Mouse (Mus musculus): ENCODE measurements around the gene Smarca2. TPM values are rescaled to one million over a fixed set of nuclear protein-coding genes. Genes with fewer than 3 reads are reported as not detected.

The Smarca2 gene
- 29.6 and 31.9 TPM in 2 replicates for polyA plus RNA-seq (2015; fragmentation: Nextera tagmentation; extraction: Ambion mirVana)

GRCm38 (mm10) chr19:26604755-26605300 lies at the start of gene Smarca2:
TSS of gene Smarca2 (plus strand) at chr19:26605050.
- Histone ChIP-seq H3K27ac (ENCODE audit: low read length) (peak within 1 kb of the TSS; percentile 96), H3K9me3 (replicated peaks; ENCODE audit: control insufficient read depth, low read length) (no peaks in the 10 kb centered on the region), H3K4me3 (ENCODE audit: low read length) (peak within 1 kb of the TSS; percentile 82), H3K36me3 (ENCODE audit: control insufficient read depth, insufficient read depth) (no peaks in the 10 kb centered on the region), H3K27me3 (ENCODE audit: control insufficient read depth, insufficient read depth, low read length) (no peaks in the 10 kb centered on the region), H3K4me2 (ENCODE audit: low read depth, low read length) (peak within 1 kb of the TSS; percentile 94), H3K4me1 (ENCODE audit: control insufficient read depth, insufficient read depth, low read length) (peaks cover 13% of the 10 kb centered on the region), H3K9ac (ENCODE audit: low read length) (peak within 1 kb of the TSS; percentile 84)
- ATAC-seq (replicated peaks; ENCODE audit: extremely low read depth, insufficient read depth, low FRiP score), result peak; percentile 93
- WGBS, result under 1% methylated on average over 45 of the region's 45 CpGs

DNA sequence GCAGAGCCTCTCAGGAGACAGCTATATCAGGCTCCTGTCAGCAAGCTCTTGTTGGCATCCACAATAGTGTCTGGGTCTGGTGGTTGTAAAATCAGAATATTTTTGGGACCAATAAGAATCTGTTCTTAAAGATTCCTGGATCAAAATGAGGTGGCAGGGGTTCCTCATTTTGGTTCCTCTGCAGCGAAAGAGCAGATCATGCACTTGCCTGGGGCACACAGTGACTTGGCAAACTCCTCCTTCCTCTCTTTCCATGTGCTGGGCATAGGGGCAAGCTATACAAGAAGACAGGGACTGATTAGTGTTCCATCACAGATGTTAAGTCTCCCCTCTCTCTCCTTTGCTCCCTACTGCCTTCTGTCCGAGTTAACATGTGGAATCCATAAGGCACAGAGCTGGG lies 40.0 kb upstream of the Smarca2 start:
- Histone ChIP-seq H3K9ac (ENCODE audit: low read length) (no peak overlapping the region), H3K4me2 (ENCODE audit: low read depth, low read length) (no peak overlapping the region), H3K4me3 (ENCODE audit: low read length) (no peak overlapping the region), H3K27me3 (ENCODE audit: control insufficient read depth, insufficient read depth, low read length) (no peaks in the 10 kb centered on the region), H3K9me3 (replicated peaks; ENCODE audit: control insufficient read depth, low read length) (no peaks in the 10 kb centered on the region), H3K4me1 (ENCODE audit: control insufficient read depth, insufficient read depth, low read length) (no peaks in the 10 kb centered on the region), H3K27ac (ENCODE audit: low read length) (no peak overlapping the region), H3K36me3 (ENCODE audit: control insufficient read depth, insufficient read depth) (no peaks in the 10 kb centered on the region)
- ATAC-seq (replicated peaks; ENCODE audit: extremely low read depth, insufficient read depth, low FRiP score), result no peak
- 73% methylated on average over 2 of the region's 2 CpGs for WGBS

DNA sequence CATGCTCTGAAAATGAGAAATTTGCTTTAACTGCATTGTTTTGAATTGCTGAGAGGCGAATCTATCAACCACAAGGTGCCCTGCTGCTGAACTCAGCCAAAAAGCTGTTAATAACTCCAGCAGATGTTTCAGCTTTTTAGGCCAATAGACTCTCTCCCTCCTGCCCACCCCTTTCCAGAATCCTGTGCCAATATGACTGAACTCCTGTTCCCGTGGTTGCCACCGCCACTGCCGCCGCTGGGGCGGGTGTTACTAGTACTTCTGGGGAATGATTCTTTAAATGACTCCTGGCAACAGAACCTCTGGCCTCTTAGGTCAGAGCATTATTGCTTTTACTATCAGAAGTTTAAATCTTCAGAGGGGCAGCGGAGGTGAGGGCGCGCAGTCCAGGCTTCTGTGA lies 38.7 kb upstream of the Smarca2 start:
- Histone ChIP-seq H3K27me3 (ENCODE audit: control insufficient read depth, insufficient read depth, low read length) (no peaks in the 10 kb centered on the region), H3K9ac (ENCODE audit: low read length) (no peak overlapping the region), H3K4me1 (ENCODE audit: control insufficient read depth, insufficient read depth, low read length) (no peaks in the 10 kb centered on the region), H3K27ac (ENCODE audit: low read length) (no peak overlapping the region), H3K36me3 (ENCODE audit: control insufficient read depth, insufficient read depth) (no peaks in the 10 kb centered on the region), H3K4me2 (ENCODE audit: low read depth, low read length) (no peak overlapping the region), H3K4me3 (ENCODE audit: low read length) (no peak overlapping the region), H3K9me3 (replicated peaks; ENCODE audit: control insufficient read depth, low read length) (no peaks in the 10 kb centered on the region)
- WGBS, result 78% methylated on average over 9 of the region's 9 CpGs
- no peak for ATAC-seq (replicated peaks; ENCODE audit: extremely low read depth, insufficient read depth, low FRiP score)

DNA sequence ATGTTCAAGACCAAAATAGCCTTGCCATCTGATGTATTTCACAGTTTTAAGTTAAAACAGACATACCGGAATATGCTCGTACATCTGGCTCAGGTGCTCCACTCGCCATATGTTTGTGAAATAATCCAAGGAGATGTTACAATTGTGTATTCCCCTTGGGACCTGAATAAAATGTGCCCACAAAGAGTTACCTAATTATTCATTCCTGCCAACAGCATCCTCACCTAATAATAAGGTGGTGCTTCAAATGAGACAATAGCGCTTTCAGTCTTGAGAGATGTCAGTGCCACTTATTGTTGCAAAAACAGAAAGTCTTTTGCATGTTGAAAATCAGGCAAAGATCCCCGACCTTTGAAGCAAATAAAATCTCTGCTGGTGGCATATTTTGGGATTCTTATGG lies 36.6 kb upstream of the Smarca2 start:
- H3K4me2 ChIP-seq (ENCODE audit: low read depth, low read length), result no peak overlapping the region
- no peaks in the 10 kb centered on the region for H3K27me3 ChIP-seq (ENCODE audit: control insufficient read depth, insufficient read depth, low read length)
- no peak for ATAC-seq (replicated peaks; ENCODE audit: extremely low read depth, insufficient read depth, low FRiP score)
- no peaks in the 10 kb centered on the region for H3K9me3 ChIP-seq (replicated peaks; ENCODE audit: control insufficient read depth, low read length)
- H3K27ac ChIP-seq (ENCODE audit: low read length), result no peak overlapping the region
- no peak overlapping the region for H3K4me3 ChIP-seq (ENCODE audit: low read length)
- no peaks in the 10 kb centered on the region for H3K36me3 ChIP-seq (ENCODE audit: control insufficient read depth, insufficient read depth)
- no peaks in the 10 kb centered on the region for H3K4me1 ChIP-seq (ENCODE audit: control insufficient read depth, insufficient read depth, low read length)
- 82% methylated on average over 5 of the region's 5 CpGs for WGBS
- no peak overlapping the region for H3K9ac ChIP-seq (ENCODE audit: low read length)

DNA sequence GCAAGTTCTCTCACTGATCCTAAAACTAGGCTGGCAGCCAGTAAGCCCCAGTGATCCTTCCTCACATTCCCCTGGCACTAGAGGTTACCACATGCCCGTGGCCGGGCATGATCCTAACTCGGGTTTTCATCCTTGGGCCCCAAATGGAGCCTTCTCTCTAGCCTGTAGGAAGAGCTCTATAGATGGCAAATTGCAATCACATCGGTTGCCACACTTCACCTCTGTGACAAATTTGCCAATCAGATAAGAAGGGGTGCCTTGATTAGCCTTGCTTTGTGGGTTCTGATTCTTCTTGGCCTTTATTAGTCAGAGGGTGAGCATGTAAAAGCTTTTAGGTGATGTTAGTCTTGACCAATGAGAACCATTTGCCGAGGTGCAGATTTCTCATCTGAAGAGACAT lies 35.9 kb upstream of the Smarca2 start:
- Histone ChIP-seq H3K4me2 (ENCODE audit: low read depth, low read length) (no peak overlapping the region), H3K9me3 (replicated peaks; ENCODE audit: control insufficient read depth, low read length) (no peaks in the 10 kb centered on the region), H3K27me3 (ENCODE audit: control insufficient read depth, insufficient read depth, low read length) (no peaks in the 10 kb centered on the region), H3K36me3 (ENCODE audit: control insufficient read depth, insufficient read depth) (no peaks in the 10 kb centered on the region), H3K4me3 (ENCODE audit: low read length) (no peak overlapping the region), H3K27ac (ENCODE audit: low read length) (no peak overlapping the region), H3K4me1 (ENCODE audit: control insufficient read depth, insufficient read depth, low read length) (no peaks in the 10 kb centered on the region), H3K9ac (ENCODE audit: low read length) (no peak overlapping the region)
- WGBS, result 84% methylated on average over 5 of the region's 5 CpGs
- no peak for ATAC-seq (replicated peaks; ENCODE audit: extremely low read depth, insufficient read depth, low FRiP score)

DNA sequence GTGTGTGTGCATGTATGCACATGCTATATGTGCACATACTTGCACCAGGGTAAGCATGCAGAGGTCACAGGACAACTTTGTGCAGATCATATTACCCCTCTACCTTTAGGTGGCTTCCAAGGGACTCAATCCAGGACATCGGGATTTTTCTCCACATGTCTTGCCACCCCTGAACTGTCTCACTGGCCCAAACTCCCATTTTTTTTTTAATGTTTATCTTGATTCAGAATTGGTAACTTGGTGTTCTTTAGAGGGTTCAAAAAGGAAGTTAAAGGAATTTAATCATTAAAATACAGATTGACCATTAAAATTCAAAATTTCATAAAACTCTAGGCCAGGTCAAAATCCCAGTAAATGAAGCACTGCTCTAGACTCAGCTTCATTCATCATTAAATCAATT lies 35.4 kb upstream of the Smarca2 start:
- no peak overlapping the region for H3K4me3 ChIP-seq (ENCODE audit: low read length)
- H3K4me2 ChIP-seq (ENCODE audit: low read depth, low read length), result no peak overlapping the region
- H3K9me3 ChIP-seq (replicated peaks; ENCODE audit: control insufficient read depth, low read length), result no peaks in the 10 kb centered on the region
- H3K27ac ChIP-seq (ENCODE audit: low read length), result no peak overlapping the region
- no peaks in the 10 kb centered on the region for H3K27me3 ChIP-seq (ENCODE audit: control insufficient read depth, insufficient read depth, low read length)
- H3K9ac ChIP-seq (ENCODE audit: low read length), result no peak overlapping the region
- no peak for ATAC-seq (replicated peaks; ENCODE audit: extremely low read depth, insufficient read depth, low FRiP score)
- 73% methylated on average over 1 of the region's 1 CpGs for WGBS
- H3K4me1 ChIP-seq (ENCODE audit: control insufficient read depth, insufficient read depth, low read length), result no peaks in the 10 kb centered on the region
- no peaks in the 10 kb centered on the region for H3K36me3 ChIP-seq (ENCODE audit: control insufficient read depth, insufficient read depth)

DNA sequence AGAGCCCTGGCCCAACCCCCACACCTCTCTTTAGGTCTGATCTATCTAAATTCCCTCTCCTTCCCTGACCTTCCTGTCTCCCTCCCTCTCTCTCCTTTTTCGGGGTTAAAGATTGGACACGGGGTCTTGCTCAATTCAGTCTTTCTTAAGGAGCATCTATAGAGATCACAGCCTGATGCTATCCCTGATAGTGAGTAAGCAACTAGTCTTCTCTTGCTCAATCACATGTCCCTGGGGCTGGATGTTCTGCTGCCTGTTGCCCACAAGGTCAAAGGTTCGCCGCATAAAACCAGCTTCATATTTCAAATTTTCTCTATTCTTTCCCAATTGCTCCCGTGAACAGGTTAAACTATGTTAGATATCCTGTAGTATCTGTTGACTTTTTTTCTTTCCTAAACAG lies 25.2 kb upstream of the Smarca2 start:
- H3K27ac ChIP-seq (ENCODE audit: low read length), result no peak overlapping the region
- no peak for ATAC-seq (replicated peaks; ENCODE audit: extremely low read depth, insufficient read depth, low FRiP score)
- H3K4me1 ChIP-seq (ENCODE audit: control insufficient read depth, insufficient read depth, low read length), result no peaks in the 10 kb centered on the region
- no peak overlapping the region for H3K4me3 ChIP-seq (ENCODE audit: low read length)
- H3K4me2 ChIP-seq (ENCODE audit: low read depth, low read length), result no peak overlapping the region
- H3K27me3 ChIP-seq (ENCODE audit: control insufficient read depth, insufficient read depth, low read length), result no peaks in the 10 kb centered on the region
- no peak overlapping the region for H3K9ac ChIP-seq (ENCODE audit: low read length)
- no peaks in the 10 kb centered on the region for H3K36me3 ChIP-seq (ENCODE audit: control insufficient read depth, insufficient read depth)
- no peaks in the 10 kb centered on the region for H3K9me3 ChIP-seq (replicated peaks; ENCODE audit: control insufficient read depth, low read length)
- WGBS, result 77% methylated on average over 5 of the region's 5 CpGs

DNA sequence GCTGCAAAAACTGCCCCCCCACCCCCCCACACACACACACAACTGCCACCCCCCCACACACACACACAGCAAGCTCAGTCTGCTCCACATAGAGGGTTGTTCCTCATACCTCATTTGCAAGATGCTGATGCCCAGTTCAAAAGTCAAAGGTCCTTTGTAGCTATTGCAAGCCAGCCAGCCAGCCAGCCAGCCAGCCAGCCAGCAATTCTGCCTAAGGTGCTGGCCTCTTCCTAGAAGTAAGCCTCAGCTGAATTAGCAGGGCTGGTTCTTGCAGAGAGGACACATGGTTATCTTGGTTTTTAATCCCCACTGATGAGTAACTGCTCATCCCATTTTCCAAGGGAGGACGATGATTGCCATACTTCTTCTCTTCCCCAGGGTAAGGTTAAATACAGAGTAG lies 24.8 kb upstream of the Smarca2 start:
- H3K9ac ChIP-seq (ENCODE audit: low read length), result no peak overlapping the region
- no peak overlapping the region for H3K4me2 ChIP-seq (ENCODE audit: low read depth, low read length)
- H3K9me3 ChIP-seq (replicated peaks; ENCODE audit: control insufficient read depth, low read length), result no peaks in the 10 kb centered on the region
- H3K36me3 ChIP-seq (ENCODE audit: control insufficient read depth, insufficient read depth), result no peaks in the 10 kb centered on the region
- ATAC-seq (replicated peaks; ENCODE audit: extremely low read depth, insufficient read depth, low FRiP score), result no peak
- no peak overlapping the region for H3K27ac ChIP-seq (ENCODE audit: low read length)
- 80% methylated on average over 1 of the region's 1 CpGs for WGBS
- H3K27me3 ChIP-seq (ENCODE audit: control insufficient read depth, insufficient read depth, low read length), result no peaks in the 10 kb centered on the region
- H3K4me1 ChIP-seq (ENCODE audit: control insufficient read depth, insufficient read depth, low read length), result no peaks in the 10 kb centered on the region
- no peak overlapping the region for H3K4me3 ChIP-seq (ENCODE audit: low read length)

GRCm38 (mm10) chr19:26594661-26595060 lies 10.2 kb upstream of the Smarca2 start:
- H3K4me1 ChIP-seq (ENCODE audit: control insufficient read depth, insufficient read depth, low read length), result no peaks in the 10 kb centered on the region
- H3K4me3 ChIP-seq (ENCODE audit: low read length), result no peak overlapping the region
- H3K9me3 ChIP-seq (replicated peaks; ENCODE audit: control insufficient read depth, low read length), result no peaks in the 10 kb centered on the region
- no peak for ATAC-seq (replicated peaks; ENCODE audit: extremely low read depth, insufficient read depth, low FRiP score)
- no peak overlapping the region for H3K27ac ChIP-seq (ENCODE audit: low read length)
- no peak overlapping the region for H3K4me2 ChIP-seq (ENCODE audit: low read depth, low read length)
- H3K36me3 ChIP-seq (ENCODE audit: control insufficient read depth, insufficient read depth), result no peaks in the 10 kb centered on the region
- H3K9ac ChIP-seq (ENCODE audit: low read length), result no peak overlapping the region
- H3K27me3 ChIP-seq (ENCODE audit: control insufficient read depth, insufficient read depth, low read length), result no peaks in the 10 kb centered on the region
